20 mouse cellular contexts compared by ENCODE assay signal in genomic region chr3:98550215-98550614, GRCm38 (mm10). TPM values are rescaled to one million over a fixed set of nuclear protein-coding genes. Genes with fewer than 3 reads are reported as not detected.
A peak's percentile ranks its signal among the peaks of the same experiment; 100 is the strongest.
DNase-seq lines count a peak whose midpoint lies in the region; ATAC-seq and TF ChIP-seq lines count a peak whose summit lies in the region.
"Not testable (repeated sequence)": the region's sequence is repeated elsewhere in the genome, so short reads cannot be mapped to it uniquely, and the experiment has no call there.
"Had no signal": no experiment of that assay in that cellular context is flagged by ENCODE, and none has a peak within 500 bp of the region (broad histone marks: within the 10 kb centered on the region; RNA-seq: fewer than 3 reads in every experiment).

No protein-coding gene starts in this region.

- H3K36me3 ChIP-seq in forebrain, postnatal 0 days (ENCODE audit: insufficient read depth); hindbrain, embryonic 13.5 days; kidney, embryonic 15.5 days; liver, embryonic 14.5 days (replicated peaks; ENCODE audit: control insufficient read depth, insufficient read depth, low read depth); midbrain, embryonic 11.5 days (ENCODE audit: control insufficient read depth, insufficient read depth, low read length); midbrain, postnatal 0 days (ENCODE audit: insufficient read depth, low read length): not testable (repeated sequence)

- TF ChIP-seq CTCF in forebrain, postnatal 0 days (IDR thresholded peaks at IDR 0.05; ENCODE audit: low read depth); liver, embryonic 14.5 days (IDR thresholded peaks at IDR 0.05; ENCODE audit: low read depth); midbrain, postnatal 0 days (IDR thresholded peaks at IDR 0.05): not testable (repeated sequence)

- not testable (repeated sequence) for H3K27ac ChIP-seq in forebrain, postnatal 0 days (ENCODE audit: low read depth, low read length); hindbrain, embryonic 13.5 days; kidney, embryonic 15.5 days; liver, embryonic 14.5 days; midbrain, embryonic 11.5 days (ENCODE audit: low read depth, low read length); midbrain, postnatal 0 days (ENCODE audit: low read depth, low read length)

- not testable (repeated sequence) for H3K4me1 ChIP-seq in forebrain, postnatal 0 days (ENCODE audit: insufficient read depth); hindbrain, embryonic 13.5 days (replicated peaks); kidney, embryonic 15.5 days; liver, embryonic 14.5 days (replicated peaks; ENCODE audit: control insufficient read depth in 2 of 2, insufficient read depth in 2 of 2, low read length in 1 of 2); midbrain, embryonic 11.5 days (ENCODE audit: control insufficient read depth, insufficient read depth, low read length); midbrain, postnatal 0 days (ENCODE audit: insufficient read depth, low read length)

- not testable (repeated sequence) for H3K27me3 ChIP-seq in forebrain, postnatal 0 days (ENCODE audit: insufficient read depth, low read length); hindbrain, embryonic 13.5 days; kidney, embryonic 15.5 days; liver, embryonic 14.5 days (ENCODE audit: control insufficient read depth, insufficient read depth, low read length); midbrain, embryonic 11.5 days (ENCODE audit: control insufficient read depth, insufficient read depth, low read length); midbrain, postnatal 0 days (ENCODE audit: insufficient read depth, low read length)

- WGBS in forebrain, postnatal 0 days, result no CpG with 5 or more reads among the region's 2 CpGs
- no CpG with 5 or more reads among the region's 2 CpGs for WGBS in hindbrain, embryonic 13.5 days
- no CpG with 5 or more reads among the region's 2 CpGs for WGBS in kidney, embryonic 15.5 days
- no CpG with 5 or more reads among the region's 2 CpGs for WGBS in liver, embryonic 14.5 days (ENCODE audit: insufficient replicate concordance)
- WGBS in midbrain, embryonic 11.5 days, result no CpG with 5 or more reads among the region's 2 CpGs
- WGBS in midbrain, postnatal 0 days, result no CpG with 5 or more reads among the region's 2 CpGs

- TF ChIP-seq EP300 in liver, embryonic 14.5 days (IDR thresholded peaks at IDR 0.05; ENCODE audit: low read depth), result not testable (repeated sequence)

- peak; percentile 26; the same call in 1 of the 2 replicates for ATAC-seq in cerebellum, adult (ENCODE audit: insufficient number of reproducible peaks, low FRiP score, low TSS enrichment)
- ATAC-seq in forebrain, postnatal 0 days, result peak; percentile 71
- 0 out of 2 replicates have a peak, but pooled peaks have one; percentile 54 for ATAC-seq in hindbrain, embryonic 13.5 days (ENCODE audit: low FRiP score)
- ATAC-seq in kidney, embryonic 15.5 days (replicated peaks; ENCODE audit: low FRiP score), result peak; percentile 34
- ATAC-seq in liver, embryonic 14.5 days (ENCODE audit: insufficient read depth), result 0 out of 2 replicates have a peak, but pooled peaks have one; percentile 13
- ATAC-seq in midbrain, embryonic 11.5 days (ENCODE audit: low FRiP score), result peak; percentile 59; the same call in 1 of the 2 replicates
- ATAC-seq in midbrain, postnatal 0 days (ENCODE audit: low FRiP score), result peak; percentile 52; the same call in 1 of the 2 replicates
- ATAC-seq in neutrophil, adult 5-6 weeks (ENCODE audit: extremely low read depth, insufficient number of reproducible peaks, low FRiP score, poor library complexity, severe bottlenecking), result peak; percentile 45; the same call in 1 of the 2 replicates

- H3K4me2 ChIP-seq in forebrain, postnatal 0 days (ENCODE audit: low read depth); hindbrain, embryonic 13.5 days; kidney, embryonic 15.5 days; liver, embryonic 14.5 days (ENCODE audit: low read depth); midbrain, embryonic 11.5 days; midbrain, postnatal 0 days (ENCODE audit: low read depth, low read length, poor library complexity, severe bottlenecking): not testable (repeated sequence)

- not testable (repeated sequence) for DNase-seq in forebrain, postnatal 0 days; liver, embryonic 14.5 days (ENCODE audit: low read depth in 3 of 3, low spot score in 3 of 3); midbrain, embryonic 11.5 days (ENCODE audit: low spot score, missing footprints); midbrain, postnatal 0 days (ENCODE audit: low spot score)

- H3K4me3 ChIP-seq in forebrain, postnatal 0 days (ENCODE audit: low read depth, low read length); hindbrain, embryonic 13.5 days; kidney, embryonic 15.5 days (replicated peaks); liver, embryonic 14.5 days (ENCODE audit: insufficient read depth in 1 of 2, low read depth in 2 of 2, low read length in 2 of 2); midbrain, embryonic 11.5 days (ENCODE audit: low read depth, low read length); midbrain, postnatal 0 days (ENCODE audit: low read depth, low read length): not testable (repeated sequence)

- H3K9ac ChIP-seq in forebrain, postnatal 0 days; hindbrain, embryonic 13.5 days; kidney, embryonic 15.5 days; liver, embryonic 14.5 days (replicated peaks); midbrain, embryonic 11.5 days (ENCODE audit: low read length); midbrain, postnatal 0 days (replicated peaks; ENCODE audit: low read length, poor library complexity, severe bottlenecking): not testable (repeated sequence)

- H3K9me3 ChIP-seq in forebrain, postnatal 0 days (ENCODE audit: low read length); hindbrain, embryonic 13.5 days; kidney, embryonic 15.5 days (replicated peaks); liver, embryonic 14.5 days (ENCODE audit: control insufficient read depth, low read length); midbrain, embryonic 11.5 days (ENCODE audit: control insufficient read depth, low read length); midbrain, postnatal 0 days (ENCODE audit: low read length): not testable (repeated sequence)

RNA-seq across cellular contexts. Expression of gene Gm10681, which starts 38.4 kb away (rescaled TPM):
- total RNA-seq in forebrain, postnatal 0 days (2014; rRNA removed), result not detected in 2 replicates
- not detected in 2 replicates for polyA plus RNA-seq in forebrain, postnatal 0 days (2015; fragmentation: Nextera tagmentation; extraction: Ambion mirVana)
- not detected in 2 replicates for polyA plus RNA-seq in hindbrain, embryonic 13.5 days (2015; fragmentation: Nextera tagmentation; extraction: Ambion mirVana)
- polyA plus RNA-seq in kidney, embryonic 15.5 days (2015; fragmentation: Nextera tagmentation; extraction: Ambion mirVana), result 49.8 and 57.4 TPM in 2 replicates
- polyA plus RNA-seq in liver, embryonic 14.5 days (2012; rRNA removed), result 0.11 and 0.23 TPM in 2 replicates
- 0.20 and 0.29 TPM in 2 replicates for polyA plus RNA-seq in liver, embryonic 14.5 days (2014; fragmentation: Nextera tagmentation; extraction: Ambion mirVana)
- not detected in 2 replicates for polyA plus RNA-seq in midbrain, embryonic 11.5 days (2014; fragmentation: Nextera tagmentation; extraction: Ambion mirVana)
- total RNA-seq in midbrain, postnatal 0 days (2014; rRNA removed), result not detected in 2 replicates
- polyA plus RNA-seq in midbrain, postnatal 0 days (2015; fragmentation: Nextera tagmentation; extraction: Ambion mirVana), result not detected in 2 replicates
- not detected in 2 replicates for total RNA-seq in neutrophil, adult 5-6 weeks (2017)
- total RNA-seq: gastrocnemius, postnatal 36 days; heart, adult 8-10 months; heart, postnatal 36 days; layer of hippocampus, adult 2 months; layer of hippocampus, postnatal 25 days had no signal
- polyA plus RNA-seq: embryonic facial prominence, embryonic 15.5 days; heart, embryonic 14.5 days; limb, embryonic 10.5 days; midbrain, embryonic 10.5 days; spleen, adult 2 months had no signal

RNA-seq across cellular contexts. Expression of gene Hsd3b4, which starts 39.9 kb away (rescaled TPM):
- total RNA-seq in forebrain, postnatal 0 days (2014; rRNA removed), result not detected in 2 replicates
- not detected in 2 replicates for polyA plus RNA-seq in forebrain, postnatal 0 days (2015; fragmentation: Nextera tagmentation; extraction: Ambion mirVana)
- polyA plus RNA-seq in hindbrain, embryonic 13.5 days (2015; fragmentation: Nextera tagmentation; extraction: Ambion mirVana), result not detected in 2 replicates
- 30.2 and 36.1 TPM in 2 replicates for polyA plus RNA-seq in kidney, embryonic 15.5 days (2015; fragmentation: Nextera tagmentation; extraction: Ambion mirVana)
- polyA plus RNA-seq in liver, embryonic 14.5 days (2012; rRNA removed), result 0.11 and 0.16 TPM in 2 replicates
- polyA plus RNA-seq in liver, embryonic 14.5 days (2014; fragmentation: Nextera tagmentation; extraction: Ambion mirVana), result 0.20 TPM in 1 of 2 replicates, not detected in the other
- polyA plus RNA-seq in midbrain, embryonic 11.5 days (2014; fragmentation: Nextera tagmentation; extraction: Ambion mirVana), result not detected in 2 replicates
- not detected in 2 replicates for total RNA-seq in midbrain, postnatal 0 days (2014; rRNA removed)
- polyA plus RNA-seq in midbrain, postnatal 0 days (2015; fragmentation: Nextera tagmentation; extraction: Ambion mirVana), result not detected in 2 replicates
- total RNA-seq in neutrophil, adult 5-6 weeks (2017), result not detected in 2 replicates
- total RNA-seq: adrenal gland, postnatal 14 days; gastrocnemius, adult 18-20 months; gastrocnemius, postnatal 36 days; heart, adult 8-10 months; heart, postnatal 36 days; layer of hippocampus, adult 2 months; layer of hippocampus, postnatal 25 days had no signal
- polyA plus RNA-seq: embryonic facial prominence, embryonic 15.5 days; heart, embryonic 14.5 days; limb, embryonic 10.5 days; midbrain, embryonic 10.5 days; spleen, adult 2 months had no signal

Comparison
In these comparisons a context has a peak if more than half of its experiments do, and no peak if none do; other contexts are left out.
1. ATAC-seq: peak in every context shown above with its lines; median percentile 71 in forebrain, postnatal 0 days; 59 in midbrain, embryonic 11.5 days; 54 in hindbrain, embryonic 13.5 days; 52 in midbrain, postnatal 0 days; 45 in neutrophil, adult 5-6 weeks; 34 in kidney, embryonic 15.5 days; 26 in cerebellum, adult; 13 in liver, embryonic 14.5 days.
2. RNA of gene Gm10681, which starts 38.4 kb away (polyA plus RNA-seq): 49.8 to 57.4 TPM in kidney, embryonic 15.5 days; 0.11 to 0.29 TPM in liver, embryonic 14.5 days, not detected in forebrain, postnatal 0 days, not detected in hindbrain, embryonic 13.5 days, not detected in midbrain, embryonic 11.5 days and not detected in midbrain, postnatal 0 days; every median in the first group is over 10 times any median in the second.
3. RNA of gene Hsd3b4, which starts 39.9 kb away (polyA plus RNA-seq): 30.2 to 36.1 TPM in kidney, embryonic 15.5 days; 0.11 to 0.20 TPM in liver, embryonic 14.5 days, not detected in forebrain, postnatal 0 days, not detected in hindbrain, embryonic 13.5 days, not detected in midbrain, embryonic 11.5 days and not detected in midbrain, postnatal 0 days; every median in the first group is over 10 times any median in the second.